Mouse (Mus musculus): Measurements from ENCODE around the gene Mettl18. TPM values are rescaled to one million over a fixed set of nuclear protein-coding genes. Genes with fewer than 3 reads are reported as not detected.
A peak's percentile ranks its signal among the peaks of the same experiment; 100 is the strongest.

Mettl18 gene
- total RNA-seq, 2 experiments from 2014 or later = 3.4 to 5.1 TPM

GRCm38 (mm10) chr1:164043549-164043948, 48.9 kb downstream of the Mettl18 start:
- peak; percentile 51 to 60 for DNase-seq

Other genes with a start within 250 kb of the Mettl18 start
- gene Kifap3, start 215.3 kb upstream of the Mettl18 start, total RNA-seq (2021) = 10 to 100 TPM; 21.5 to 23.1 TPM
- 1 to 10 TPM; 4.2 to 5.2 TPM for gene Scyl3, start 65.8 kb upstream of the Mettl18 start, total RNA-seq (2021)
- gene BC055324, start 93 bp upstream of the Mettl18 start, total RNA-seq (2021) = 1 to 10 TPM in 1 of 2 experiments, under 1 TPM in 1; 0.72 to 2.0 TPM
- gene Sele, start 53.3 kb downstream of the Mettl18 start, total RNA-seq (2021) = under 1 TPM in 1 of 2 experiments, not detected in 1; 0.37 TPM
- gene Sell, start 67.1 kb downstream of the Mettl18 start, total RNA-seq (2021) = 1 to 10 TPM in 1 of 2 experiments, under 1 TPM in 1; 0.65 to 9.8 TPM
- 1 to 10 TPM; 1.6 to 1.8 TPM for gene Selp, start 120.4 kb downstream of the Mettl18 start, total RNA-seq (2021)
- gene F5, start 156.9 kb downstream of the Mettl18 start, total RNA-seq (2021) = 1 to 10 TPM; 1.4 to 1.9 TPM

Measured in heart, adult 18-20 months (tissue).